Mouse (Mus musculus): ENCODE data around the gene Slit3.
A peak's percentile ranks its signal among the peaks of the same experiment; 100 is the strongest.

Gene Slit3

GRCm38 (mm10) chr11:35624515-35625270 lies 503.7 kb downstream of the Slit3 start:
- DNase-seq (ENCODE audit: low read depth, low spot score) = no peak

DNA sequence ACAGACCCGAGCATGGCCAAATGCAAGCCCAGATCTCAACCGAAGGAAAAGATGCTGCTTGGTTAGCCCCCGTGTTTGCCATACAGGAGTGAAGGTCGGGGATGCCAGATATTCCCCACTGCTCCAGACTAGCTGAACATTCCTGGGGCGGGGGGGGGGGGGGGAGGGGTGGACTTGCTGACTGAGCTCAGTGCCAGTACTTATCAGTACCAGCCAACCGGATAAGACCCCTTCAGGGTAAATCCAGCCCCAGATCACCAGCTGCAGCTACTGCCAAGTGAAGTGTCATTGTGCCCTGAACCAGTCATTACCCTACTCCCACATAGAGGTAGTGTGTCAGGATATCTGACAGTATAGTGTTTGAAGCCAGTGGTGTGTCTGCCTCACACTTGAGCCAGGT lies 504.6 kb downstream of the Slit3 start:
- DNase-seq (ENCODE audit: low read depth, low spot score) = no peak

DNA sequence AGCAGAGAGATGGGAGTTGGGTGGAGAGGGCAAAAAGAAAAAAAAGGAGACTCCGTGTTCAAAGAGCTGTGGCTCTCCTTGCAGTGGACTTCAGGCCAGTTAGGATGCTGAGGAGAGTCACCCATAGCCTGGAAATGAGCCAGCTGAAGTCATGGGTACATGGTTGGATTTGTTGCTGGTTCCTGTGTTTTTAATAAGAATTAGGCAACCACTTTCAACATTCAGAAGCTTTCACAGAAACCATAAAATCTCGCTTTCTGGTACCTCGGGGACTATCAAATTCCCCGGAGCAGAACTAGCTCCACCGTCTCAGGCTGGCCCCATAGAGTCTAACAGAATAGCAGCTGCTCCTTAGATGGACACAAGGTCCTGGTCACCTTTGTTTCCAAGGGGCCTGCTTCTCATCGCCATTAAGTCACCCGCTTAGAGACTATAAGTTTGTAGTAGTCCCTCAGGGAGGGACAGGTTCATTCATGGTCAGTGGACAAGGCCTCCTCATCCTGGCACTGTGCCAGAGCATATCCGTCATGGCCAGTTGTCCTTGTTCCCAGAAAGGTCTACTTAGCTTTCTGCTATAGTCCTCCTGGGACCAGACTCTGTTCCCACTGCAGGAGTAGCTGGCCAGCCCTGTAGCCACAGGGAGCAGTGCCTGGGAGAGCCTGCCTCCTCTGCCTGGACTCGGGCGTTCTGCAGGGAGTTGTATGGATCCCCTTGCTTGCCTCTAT lies 505.3 kb downstream of the Slit3 start:
- no peak for DNase-seq (ENCODE audit: low read depth, low spot score)

DNA sequence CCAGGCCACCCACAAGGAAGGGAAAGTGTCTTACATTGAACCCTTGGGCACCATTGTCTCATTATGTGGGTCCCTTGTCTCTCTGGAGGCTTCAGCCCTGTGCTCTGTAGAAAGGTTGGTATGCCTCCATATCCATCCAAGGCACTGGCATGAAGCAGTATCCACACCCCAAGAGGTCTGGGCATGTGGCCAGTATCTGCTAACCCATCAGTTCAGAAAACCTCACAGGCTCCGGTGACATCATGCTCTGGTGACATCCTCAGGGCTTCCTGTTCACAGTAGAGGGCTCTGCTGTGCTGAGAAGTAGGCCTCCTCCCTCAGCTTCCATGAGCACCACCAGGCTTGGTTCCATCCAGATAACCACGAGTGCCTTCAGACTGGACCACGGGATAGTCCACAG lies 506.8 kb downstream of the Slit3 start:
- no peak for DNase-seq (ENCODE audit: low read depth, low spot score)

GRCm38 (mm10) chr11:35632262-35632661 lies 511.2 kb downstream of the Slit3 start:
- DNase-seq (ENCODE audit: low read depth, low spot score) = no peak

- no peak for DNase-seq (ENCODE audit: low read depth, low spot score)
These were observed 516.1 kb downstream of the Slit3 start for GRCm38 (mm10) chr11:35637102-35637501.

DNA sequence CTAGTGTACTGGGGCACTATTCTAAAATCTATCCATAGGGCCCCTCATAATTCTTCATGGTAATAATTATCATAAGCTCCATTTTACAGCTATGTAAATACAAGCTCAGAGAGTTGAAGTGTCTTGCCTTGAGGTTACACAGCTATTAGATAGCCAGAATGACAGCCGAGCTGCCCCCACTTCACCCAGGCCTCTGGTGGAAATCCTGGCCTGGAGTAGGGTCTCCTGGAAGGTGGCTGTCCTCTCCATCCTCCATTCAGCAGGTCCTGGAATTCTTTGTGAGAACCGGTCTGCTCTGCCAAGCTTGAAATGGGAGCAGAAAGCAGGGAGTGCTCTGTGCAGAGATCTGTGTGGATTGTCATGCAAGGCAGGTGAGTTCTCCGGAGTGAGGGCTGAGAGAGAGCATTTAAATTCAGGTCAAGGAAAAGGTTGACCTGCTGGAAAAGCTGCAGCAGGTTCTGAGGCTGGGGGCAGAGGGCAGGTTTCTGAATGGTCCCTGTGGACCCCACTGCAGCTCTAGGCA lies 517.9 kb downstream of the Slit3 start:
- DNase-seq (ENCODE audit: low read depth, low spot score) = no peak

- DNase-seq (ENCODE audit: low read depth, low spot score) = no peak
These were observed 518.4 kb downstream of the Slit3 start for GRCm38 (mm10) chr11:35639428-35639827.

GRCm38 (mm10) chr11:35651286-35651685 lies 530.3 kb downstream of the Slit3 start:
- no peak for DNase-seq (ENCODE audit: low read depth, low spot score)

DNA sequence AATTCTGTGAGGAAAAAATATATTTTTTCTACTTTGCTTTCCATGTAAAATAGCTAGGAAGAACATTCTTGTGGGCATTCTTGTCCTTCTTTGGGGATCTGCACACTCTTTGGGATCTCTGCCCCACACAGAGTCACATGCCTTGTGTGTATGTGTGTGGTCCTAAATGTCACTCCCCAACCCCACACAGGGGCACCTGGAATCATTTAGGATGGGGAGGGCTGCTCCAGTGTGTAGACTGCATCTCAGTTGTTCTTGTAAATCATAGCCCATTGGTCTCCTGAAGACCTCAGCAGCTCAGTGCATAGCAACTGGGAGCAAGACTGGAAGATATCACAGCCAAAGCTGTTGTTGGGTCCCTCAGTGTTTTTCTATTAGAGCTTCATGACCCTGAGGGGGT lies 534.8 kb downstream of the Slit3 start:
- DNase-seq (ENCODE audit: low read depth, low spot score) = no peak

DNA sequence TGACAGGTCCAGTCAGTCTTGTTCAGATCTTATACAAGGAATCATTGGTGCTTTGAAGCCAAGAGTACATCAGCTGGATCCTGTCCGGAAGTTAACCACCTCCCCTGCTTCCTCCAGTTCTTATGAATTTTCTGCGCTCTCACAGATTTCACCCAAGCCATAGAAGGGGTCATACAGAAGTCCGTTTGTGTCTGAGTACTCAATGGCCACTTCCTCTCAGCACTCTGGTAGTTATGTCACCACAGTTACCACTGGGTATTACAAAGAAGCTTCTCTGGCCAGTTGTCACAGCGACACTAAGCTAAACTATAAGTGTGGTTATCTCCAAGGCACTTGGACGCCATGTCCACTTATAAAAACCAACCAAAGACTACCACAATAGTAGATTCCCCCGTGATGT lies 536.6 kb downstream of the Slit3 start:
- no peak for DNase-seq (ENCODE audit: low read depth, low spot score)

- DNase-seq (ENCODE audit: low read depth, low spot score) = no peak
These were observed 539.9 kb downstream of the Slit3 start for GRCm38 (mm10) chr11:35660967-35661366.

- DNase-seq (ENCODE audit: low read depth, low spot score) = no peak
These were observed 541.9 kb downstream of the Slit3 start for GRCm38 (mm10) chr11:35662945-35663344.

DNA sequence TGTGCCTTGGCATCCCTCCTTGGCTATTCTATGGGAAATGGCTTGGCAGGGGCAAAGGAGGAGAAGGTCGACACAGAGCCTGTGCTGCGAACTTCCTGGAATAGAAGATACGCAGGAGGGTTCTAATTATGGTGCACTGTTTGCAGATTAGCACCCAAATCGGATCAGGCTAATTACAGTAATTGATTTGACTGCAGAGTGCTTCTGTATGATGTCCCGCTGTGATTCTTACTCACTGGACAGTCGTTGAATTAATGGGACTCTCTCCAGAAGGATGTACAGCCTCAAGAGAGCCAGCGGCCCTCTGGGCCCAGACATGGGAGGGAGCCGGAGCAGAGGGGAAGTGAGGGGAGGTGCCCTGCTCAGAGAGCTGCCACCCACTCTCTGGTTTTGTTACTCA lies 542.6 kb downstream of the Slit3 start:
- DNase-seq (ENCODE audit: low read depth, low spot score) = no peak

DNA sequence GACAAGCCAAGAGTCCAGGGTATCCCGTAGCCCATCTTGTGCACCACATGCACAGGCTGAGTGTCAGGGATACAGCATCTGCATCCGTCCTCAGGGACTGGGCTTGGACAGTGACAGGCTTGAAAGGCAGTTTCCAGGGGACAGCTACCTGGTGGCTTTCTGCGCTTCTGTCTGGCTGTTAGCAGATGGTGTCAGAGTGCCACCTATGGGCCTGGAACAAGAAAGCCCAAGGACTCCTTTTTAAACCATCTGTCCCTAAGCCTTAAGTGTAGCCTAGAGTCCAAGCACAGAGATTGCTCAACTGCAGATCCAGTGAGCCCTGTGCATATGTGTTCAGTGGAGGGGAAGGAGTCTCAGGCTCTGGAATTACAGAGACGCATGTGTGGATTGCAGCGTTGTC lies 544.0 kb downstream of the Slit3 start:
- peak; percentile 31 for DNase-seq (ENCODE audit: low read depth, low spot score)

DNA sequence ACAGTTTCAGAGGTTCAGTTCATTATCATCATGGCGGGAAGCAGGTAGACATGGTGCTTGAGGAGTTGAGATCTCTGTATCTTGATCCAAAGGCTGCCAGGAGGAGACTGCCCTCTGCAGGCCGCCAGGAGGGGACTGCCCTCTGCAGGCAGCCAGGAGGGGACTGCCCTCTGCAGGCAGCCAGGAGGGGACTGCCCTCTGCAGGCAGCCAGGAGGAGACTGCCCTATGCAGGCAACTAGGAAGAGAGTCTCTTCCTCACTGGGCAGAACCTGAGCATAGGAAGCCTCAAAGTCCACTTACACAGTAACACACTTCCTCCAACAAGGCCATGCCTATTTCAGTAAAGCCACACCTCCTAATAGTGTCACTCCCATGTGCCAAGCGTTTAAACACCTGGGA lies 546.4 kb downstream of the Slit3 start:
- DNase-seq (ENCODE audit: low read depth, low spot score) = peak; percentile 31

GRCm38 (mm10) chr11:35668138-35668537 lies 547.1 kb downstream of the Slit3 start:
- DNase-seq (ENCODE audit: low read depth, low spot score) = no peak

DNA sequence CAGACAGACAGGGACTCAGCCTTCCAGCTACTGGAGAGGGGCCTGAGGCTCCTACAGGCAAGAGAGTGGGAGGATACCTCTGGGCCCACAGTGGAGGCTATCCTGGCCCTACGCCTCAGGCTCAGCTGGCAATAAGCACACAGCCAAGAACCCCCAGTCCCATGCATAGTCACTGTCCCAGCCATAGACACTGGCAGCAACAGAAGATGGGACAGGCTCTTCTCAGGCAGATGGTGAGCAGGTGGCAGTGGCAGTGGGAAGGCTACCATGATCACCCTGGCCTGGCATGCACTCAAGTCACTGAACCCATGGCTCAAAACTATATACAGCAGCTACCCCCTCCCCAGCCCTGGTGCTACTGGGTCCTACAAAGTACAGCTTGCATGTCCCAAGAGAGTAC lies 547.7 kb downstream of the Slit3 start:
- DNase-seq (ENCODE audit: low read depth, low spot score) = no peak

DNA sequence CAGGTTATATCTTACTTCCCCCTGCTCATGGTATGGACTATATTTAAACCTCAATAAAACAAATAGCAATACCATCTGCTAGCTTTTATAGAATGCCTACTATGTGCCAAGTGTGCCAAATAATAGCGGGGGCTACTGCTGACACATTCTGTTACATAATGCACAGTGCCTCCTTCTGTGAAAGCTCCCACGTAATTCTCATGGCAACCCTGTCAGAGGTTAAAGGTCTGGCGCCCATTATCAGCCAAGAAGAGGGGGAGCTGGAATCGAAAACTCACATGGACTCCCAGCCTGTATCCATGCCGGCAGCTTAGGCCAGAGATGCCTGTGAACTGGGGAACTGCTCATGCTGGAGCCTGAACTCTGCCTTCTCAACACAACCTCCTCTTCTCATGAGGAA lies 548.5 kb downstream of the Slit3 start:
- DNase-seq (ENCODE audit: low read depth, low spot score) = no peak

DNA sequence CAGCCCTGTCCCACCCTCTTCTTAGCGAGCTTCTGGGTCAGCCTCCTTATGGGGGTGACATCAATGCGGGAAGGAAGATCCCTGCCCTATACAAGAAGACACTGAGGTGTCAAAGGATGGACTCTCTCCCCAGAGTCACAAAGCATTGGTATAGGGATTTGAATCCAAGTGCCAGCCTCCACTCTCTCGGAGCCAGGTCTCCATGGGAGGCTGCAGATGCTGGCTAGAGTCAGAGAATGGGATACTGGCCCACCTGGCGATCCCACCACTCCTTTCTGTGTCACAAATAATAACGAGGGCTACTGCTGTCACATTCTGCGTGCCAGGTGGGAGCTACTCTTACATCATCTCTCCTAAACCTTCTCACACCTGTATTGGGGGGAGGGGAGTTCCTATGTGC lies 549.2 kb downstream of the Slit3 start:
- DNase-seq (ENCODE audit: low read depth, low spot score) = no peak

GRCm38 (mm10) chr11:35670746-35671145 lies 549.7 kb downstream of the Slit3 start:
- DNase-seq (ENCODE audit: low read depth, low spot score) = no peak

GRCm38 (mm10) chr11:35673050-35673449 lies 552.0 kb downstream of the Slit3 start:
- no peak for DNase-seq (ENCODE audit: low read depth, low spot score)

DNA sequence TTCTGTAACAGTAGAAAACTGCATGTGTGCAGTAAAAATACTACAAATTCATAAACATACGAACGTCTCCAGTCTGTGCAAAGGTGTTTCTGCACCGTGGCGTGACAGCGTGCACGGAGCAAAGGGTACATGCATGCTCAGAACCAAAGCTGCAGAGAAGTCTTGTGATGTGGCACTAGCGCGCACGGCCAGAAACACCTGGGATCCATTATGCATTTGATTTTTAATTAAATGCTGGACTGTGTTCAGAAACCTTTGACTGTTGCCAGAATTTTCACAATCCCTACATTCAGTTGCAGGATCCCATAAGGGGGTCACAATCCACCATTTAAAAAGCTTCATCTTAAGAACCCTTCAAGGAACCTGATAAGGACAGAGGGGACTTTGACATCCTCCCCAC lies 553.2 kb downstream of the Slit3 start:
- DNase-seq (ENCODE audit: low read depth, low spot score) = no peak

Data from mesoderm, embryonic 11.5 days (tissue).